Mouse (Mus musculus): Measurements from ENCODE around the gene Ispd. TPM values are rescaled to one million over a fixed set of nuclear protein-coding genes. Genes with fewer than 3 reads are reported as not detected.

Ispd gene
- 12.5 and 16.7 TPM in 2 replicates for polyA plus RNA-seq (2014; fragmentation: Nextera tagmentation; extraction: Ambion mirVana)

GRCm38 (mm10) chr12:36381441-36382340 lies at the start of gene Ispd, which contains the start of gene D630036H23Rik:
Ispd (plus strand) TSS chr12:36381450.
D630036H23Rik (minus strand) TSS chr12:36382181.
- peak within 1 kb of the TSS; percentile 62 for H3K4me2 ChIP-seq (replicated peaks; ENCODE audit: low read depth, low read length)
- H3K4me1 ChIP-seq (ENCODE audit: control insufficient read depth, insufficient read depth, low read length) = peaks cover 15% of the 10 kb centered on the region; the same call in 1 of the 2 replicates
- peak; percentile 94 for ATAC-seq (ENCODE audit: low FRiP score, low TSS enrichment)
- no peaks in the 10 kb centered on the region for H3K36me3 ChIP-seq (ENCODE audit: control insufficient read depth, insufficient read depth, low read length)
- H3K27ac ChIP-seq (ENCODE audit: low read depth, low read length) = peak within 1 kb of the TSS; percentile 96
- peak within 1 kb of the TSS; percentile 39 for H3K4me3 ChIP-seq (ENCODE audit: low read length)
- no peaks in the 10 kb centered on the region for H3K27me3 ChIP-seq (ENCODE audit: control insufficient read depth, insufficient read depth, low read length)
- peak within 1 kb of the TSS; percentile 94 for H3K9ac ChIP-seq (ENCODE audit: low read depth, low read length)
- no peaks in the 10 kb centered on the region for H3K9me3 ChIP-seq (ENCODE audit: control insufficient read depth, low read length)
- under 1% methylated on average over 59 of the region's 64 CpGs for WGBS

GRCm38 (mm10) chr12:36332676-36333075 lies 48.6 kb upstream of the Ispd start:
- Histone ChIP-seq H3K4me2 (replicated peaks; ENCODE audit: low read depth, low read length) (no peak overlapping the region), H3K4me3 (ENCODE audit: low read length) (no peak overlapping the region), H3K36me3 (ENCODE audit: control insufficient read depth, insufficient read depth, low read length) (no peaks in the 10 kb centered on the region), H3K9me3 (ENCODE audit: control insufficient read depth, low read length) (no peaks in the 10 kb centered on the region), H3K27ac (ENCODE audit: low read depth, low read length) (no peak overlapping the region), H3K27me3 (ENCODE audit: control insufficient read depth, insufficient read depth, low read length) (no peaks in the 10 kb centered on the region), H3K4me1 (ENCODE audit: control insufficient read depth, insufficient read depth, low read length) (no peaks in the 10 kb centered on the region), H3K9ac (ENCODE audit: low read depth, low read length) (no peak overlapping the region)
- WGBS = 100% methylated on average over 1 of the region's 1 CpGs
- no peak for ATAC-seq (ENCODE audit: low FRiP score, low TSS enrichment)

- no peak overlapping the region for H3K4me2 ChIP-seq (replicated peaks; ENCODE audit: low read depth, low read length)
- WGBS = 83% methylated on average over 9 of the region's 9 CpGs
- no peak for ATAC-seq (ENCODE audit: low FRiP score, low TSS enrichment)
Measured at GRCm38 (mm10) chr12:36333837-36334281, 47.4 kb upstream of the Ispd start.

GRCm38 (mm10) chr12:36344131-36344530 lies 37.1 kb upstream of the Ispd start:
- Histone ChIP-seq H3K27me3 (ENCODE audit: control insufficient read depth, insufficient read depth, low read length) (no peaks in the 10 kb centered on the region), H3K4me2 (replicated peaks; ENCODE audit: low read depth, low read length) (no peak overlapping the region), H3K9me3 (ENCODE audit: control insufficient read depth, low read length) (no peaks in the 10 kb centered on the region), H3K27ac (ENCODE audit: low read depth, low read length) (no peak overlapping the region), H3K9ac (ENCODE audit: low read depth, low read length) (no peak overlapping the region), H3K4me1 (ENCODE audit: control insufficient read depth, insufficient read depth, low read length) (no peaks in the 10 kb centered on the region), H3K36me3 (ENCODE audit: control insufficient read depth, insufficient read depth, low read length) (no peaks in the 10 kb centered on the region), H3K4me3 (ENCODE audit: low read length) (no peak overlapping the region)
- WGBS = 75% methylated on average over 4 of the region's 4 CpGs
- no peak for ATAC-seq (ENCODE audit: low FRiP score, low TSS enrichment)

More at GRCm38 (mm10) chr12:36333837-36334281, 47.4 kb upstream of the Ispd start:
- H3K27me3 ChIP-seq (ENCODE audit: control insufficient read depth, insufficient read depth, low read length) = no peaks in the 10 kb centered on the region
- no peaks in the 10 kb centered on the region for H3K36me3 ChIP-seq (ENCODE audit: control insufficient read depth, insufficient read depth, low read length)
- H3K4me3 ChIP-seq (ENCODE audit: low read length) = no peak overlapping the region
- no peaks in the 10 kb centered on the region for H3K4me1 ChIP-seq (ENCODE audit: control insufficient read depth, insufficient read depth, low read length)
- no peaks in the 10 kb centered on the region for H3K9me3 ChIP-seq (ENCODE audit: control insufficient read depth, low read length)
- no peak overlapping the region for H3K27ac ChIP-seq (ENCODE audit: low read depth, low read length)
- H3K9ac ChIP-seq (ENCODE audit: low read depth, low read length) = no peak overlapping the region

- H3K9ac ChIP-seq (ENCODE audit: low read depth, low read length) = no peak overlapping the region
- no peak for ATAC-seq (ENCODE audit: low FRiP score, low TSS enrichment)
Measured at GRCm38 (mm10) chr12:36360064-36360463, 21.2 kb upstream of the Ispd start.

GRCm38 (mm10) chr12:36360693-36361092 lies 20.6 kb upstream of the Ispd start:
- 94% methylated on average over 5 of the region's 5 CpGs for WGBS
- Histone ChIP-seq H3K4me3 (ENCODE audit: low read length) (no peak overlapping the region), H3K4me1 (ENCODE audit: control insufficient read depth, insufficient read depth, low read length) (no peaks in the 10 kb centered on the region), H3K27me3 (ENCODE audit: control insufficient read depth, insufficient read depth, low read length) (no peaks in the 10 kb centered on the region), H3K9ac (ENCODE audit: low read depth, low read length) (no peak overlapping the region), H3K36me3 (ENCODE audit: control insufficient read depth, insufficient read depth, low read length) (no peaks in the 10 kb centered on the region), H3K4me2 (replicated peaks; ENCODE audit: low read depth, low read length) (no peak overlapping the region), H3K27ac (ENCODE audit: low read depth, low read length) (no peak overlapping the region), H3K9me3 (ENCODE audit: control insufficient read depth, low read length) (no peaks in the 10 kb centered on the region)
- no peak for ATAC-seq (ENCODE audit: low FRiP score, low TSS enrichment)

More at GRCm38 (mm10) chr12:36360064-36360463, 21.2 kb upstream of the Ispd start:
- no peak overlapping the region for H3K4me3 ChIP-seq (ENCODE audit: low read length)
- no peaks in the 10 kb centered on the region for H3K4me1 ChIP-seq (ENCODE audit: control insufficient read depth, insufficient read depth, low read length)
- H3K4me2 ChIP-seq (replicated peaks; ENCODE audit: low read depth, low read length) = no peak overlapping the region
- no peaks in the 10 kb centered on the region for H3K9me3 ChIP-seq (ENCODE audit: control insufficient read depth, low read length)
- 84% methylated on average over 3 of the region's 3 CpGs for WGBS
- no peaks in the 10 kb centered on the region for H3K27me3 ChIP-seq (ENCODE audit: control insufficient read depth, insufficient read depth, low read length)
- H3K36me3 ChIP-seq (ENCODE audit: control insufficient read depth, insufficient read depth, low read length) = no peaks in the 10 kb centered on the region
- no peak overlapping the region for H3K27ac ChIP-seq (ENCODE audit: low read depth, low read length)

- no peak overlapping the region for H3K4me2 ChIP-seq (replicated peaks; ENCODE audit: low read depth, low read length)
- 81% methylated on average over 4 of the region's 4 CpGs for WGBS
- no peaks in the 10 kb centered on the region for H3K4me1 ChIP-seq (ENCODE audit: control insufficient read depth, insufficient read depth, low read length)
- no peak overlapping the region for H3K4me3 ChIP-seq (ENCODE audit: low read length)
- no peaks in the 10 kb centered on the region for H3K27me3 ChIP-seq (ENCODE audit: control insufficient read depth, insufficient read depth, low read length)
- no peak overlapping the region for H3K27ac ChIP-seq (ENCODE audit: low read depth, low read length)
- no peaks in the 10 kb centered on the region for H3K36me3 ChIP-seq (ENCODE audit: control insufficient read depth, insufficient read depth, low read length)
- no peaks in the 10 kb centered on the region for H3K9me3 ChIP-seq (ENCODE audit: control insufficient read depth, low read length)
- H3K9ac ChIP-seq (ENCODE audit: low read depth, low read length) = no peak overlapping the region
- ATAC-seq (ENCODE audit: low FRiP score, low TSS enrichment) = no peak
Measured at GRCm38 (mm10) chr12:36364013-36364412, 17.2 kb upstream of the Ispd start.

GRCm38 (mm10) chr12:36373237-36373998 lies 7.8 kb upstream of the Ispd start:
- H3K9ac ChIP-seq (ENCODE audit: low read depth, low read length) = no peak overlapping the region
- no peaks in the 10 kb centered on the region for H3K9me3 ChIP-seq (ENCODE audit: control insufficient read depth, low read length)
- H3K4me1 ChIP-seq (ENCODE audit: control insufficient read depth, insufficient read depth, low read length) = no peaks in the 10 kb centered on the region
- H3K27ac ChIP-seq (ENCODE audit: low read depth, low read length) = no peak overlapping the region
- 60% methylated on average over 4 of the region's 4 CpGs for WGBS
- no peaks in the 10 kb centered on the region for H3K27me3 ChIP-seq (ENCODE audit: control insufficient read depth, insufficient read depth, low read length)
- no peaks in the 10 kb centered on the region for H3K36me3 ChIP-seq (ENCODE audit: control insufficient read depth, insufficient read depth, low read length)
- no peak overlapping the region for H3K4me3 ChIP-seq (ENCODE audit: low read length)
- no peak overlapping the region for H3K4me2 ChIP-seq (replicated peaks; ENCODE audit: low read depth, low read length)
- ATAC-seq (ENCODE audit: low FRiP score, low TSS enrichment) = no peak

Measured in kidney, embryonic 14.5 days (tissue).